Mouse (Mus musculus) limb, embryonic 11.5 days (tissue): Measurements from ENCODE around the gene Sar1a. TPM values are rescaled to one million over a fixed set of nuclear protein-coding genes. Genes with fewer than 3 reads are reported as not detected.

ENCODE experiments used
- ATAC-seq: fragments of 200-750 bp; cut with Nextera tagmentation; 2 replicates; pipeline ENCODE4 v1.8.0; 2017; ENCODE audit warnings: low read depth; ENCODE audit not compliant: insufficient number of reproducible peaks, low FRiP score, low TSS enrichment
- DNase-seq: peaks from one replicate; pipeline ENCODE4 v3.0.0-alpha.2; 2015; ENCODE audit warnings: low spot score
- H3K27ac ChIP-seq: fragments of 300-500 bp; sonication (generic); replicated peaks from 2 replicates; pipeline ENCODE4 v1.5.1; 2014; ENCODE audit warnings: low read depth, mild to moderate bottlenecking, low read length
- H3K27me3 ChIP-seq: fragments of 300-500 bp; sonication (generic); 2 replicates; pipeline ENCODE4 v1.6.1; 2014; ENCODE audit warnings: mild to moderate bottlenecking, low read length, mixed read lengths; ENCODE audit not compliant: control insufficient read depth, insufficient read depth
- H3K36me3 ChIP-seq: fragments of 300-500 bp; sonication (generic); 2 replicates; pipeline ENCODE4 v1.6.1; 2014; ENCODE audit warnings: mild to moderate bottlenecking, low read length, moderate library complexity, mixed read lengths; ENCODE audit not compliant: control insufficient read depth, insufficient read depth
- H3K4me1 ChIP-seq: fragments of 300-500 bp; sonication (generic); 2 replicates; pipeline ENCODE4 v1.6.1; 2014; ENCODE audit warnings: low read length, mixed read lengths; ENCODE audit not compliant: control insufficient read depth, insufficient read depth
- H3K4me2 ChIP-seq: fragments of 300-500 bp; sonication (generic); 2 replicates; pipeline ENCODE4 v1.6.1; 2014; ENCODE audit warnings: low read depth, mild to moderate bottlenecking, moderate library complexity; ENCODE audit not compliant: severe bottlenecking
- H3K4me3 ChIP-seq: fragments of 300-500 bp; sonication (generic); 2 replicates; pipeline ENCODE4 v1.5.1; 2014; ENCODE audit warnings: low read depth, low read length
- H3K9ac ChIP-seq: fragments of 300-500 bp; sonication (generic); 2 replicates; pipeline ENCODE4 v1.6.1; 2014; ENCODE audit warnings: mild to moderate bottlenecking, low read length
- H3K9me3 ChIP-seq: fragments of 300-500 bp; sonication (generic); 2 replicates; pipeline ENCODE4 v1.6.1; 2016; ENCODE audit warnings: low read length; ENCODE audit not compliant: control insufficient read depth
- WGBS: fragments of 180-500 bp; shearing (Covaris S2); extraction: QIAGEN DNeasy Blood & Tissue Kit; methylation state at CpG from one replicate; pipeline ENCODE4 v1.1.7; 2014; 5-methylcytosine and 5-hydroxymethylcytosine counted together
- polyA plus RNA-seq: library from polyadenylated mRNA; unstranded; fragments of >200 nt; fragmentation: Nextera tagmentation; extraction: Ambion mirVana; gene quantifications from 2 replicates; pipeline ENCODE4 v1.2.1, GENCODE M21; 2014

Sar1a gene
- polyA plus RNA-seq, 1 experiment from 2014 or later, result 250 TPM

DNA sequence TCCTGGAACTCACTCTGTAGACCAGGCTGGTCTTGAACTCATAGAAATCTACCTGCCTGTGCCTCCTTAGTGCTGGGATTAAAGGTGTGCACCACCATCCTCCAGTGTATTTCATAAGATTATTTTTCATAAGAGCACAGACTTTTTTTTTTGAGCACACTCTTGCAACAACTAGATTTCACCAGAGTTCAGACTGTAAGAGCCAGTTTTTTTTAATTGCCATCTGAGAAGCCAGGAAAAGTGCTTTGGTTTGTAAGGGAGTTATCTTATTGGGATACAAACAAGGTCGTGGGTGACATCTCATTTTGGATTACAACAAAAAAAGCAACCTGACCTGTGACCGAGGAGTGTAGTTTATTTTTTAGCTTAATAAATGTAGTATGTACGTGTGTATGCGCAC lies 26.0 kb upstream of the Sar1a start:
- no peak overlapping the region for H3K4me3 ChIP-seq
- H3K27me3 ChIP-seq, result no peaks in the 10 kb centered on the region
- DNase-seq (no peak), ATAC-seq (no peak)
- 92% methylated on average over 4 of the region's 4 CpGs for WGBS
- no peak overlapping the region for H3K4me2 ChIP-seq
- H3K9ac ChIP-seq, result no peak overlapping the region
- H3K4me1 ChIP-seq, result peaks cover 3% of the 10 kb centered on the region; the same call in 1 of the 2 replicates
- no peak overlapping the region for H3K27ac ChIP-seq
- H3K36me3 ChIP-seq, result no peaks in the 10 kb centered on the region; the same call in 1 of the 2 replicates
- H3K9me3 ChIP-seq, result no peaks in the 10 kb centered on the region

- Histone ChIP-seq H3K27me3 (no peaks in the 10 kb centered on the region), H3K36me3 (peaks cover 4% of the 10 kb centered on the region), H3K9ac (no peak overlapping the region), H3K4me2 (no peak overlapping the region), H3K4me1 (no peaks in the 10 kb centered on the region), H3K27ac (no peak overlapping the region), H3K9me3 (no peaks in the 10 kb centered on the region), H3K4me3 (no peak overlapping the region)
- 92% methylated on average over 7 of the region's 7 CpGs for WGBS
- no peak for DNase-seq
- ATAC-seq, result no peak
Measured at GRCm38 (mm10) chr10:61654691-61655090, 25.4 kb upstream of the Sar1a start.

DNA sequence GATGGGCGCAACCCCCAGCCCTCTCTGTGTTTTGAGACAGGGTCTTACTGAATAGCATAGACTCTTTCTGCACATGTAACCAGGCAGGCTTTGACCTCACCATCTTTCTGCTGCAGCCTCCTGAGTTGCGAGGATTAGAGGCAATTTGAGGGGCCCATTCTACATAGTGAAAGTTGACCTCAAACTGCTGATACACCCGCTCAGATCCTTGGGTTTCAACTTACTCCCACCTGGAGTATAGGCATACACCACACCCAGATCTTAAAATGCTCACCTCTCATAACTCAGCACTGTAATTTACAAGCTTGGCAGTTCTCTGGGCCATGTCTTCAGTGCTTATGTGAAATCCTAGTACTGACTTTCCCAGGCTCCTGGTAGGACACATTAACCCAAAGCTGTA lies 24.9 kb upstream of the Sar1a start:
- Histone ChIP-seq H3K36me3 (peaks cover 5% of the 10 kb centered on the region), H3K9me3 (no peaks in the 10 kb centered on the region), H3K4me2 (no peak overlapping the region), H3K27me3 (no peaks in the 10 kb centered on the region), H3K27ac (no peak overlapping the region), H3K4me3 (no peak overlapping the region), H3K4me1 (no peaks in the 10 kb centered on the region), H3K9ac (no peak overlapping the region)
- ATAC-seq (no peak), DNase-seq (no peak)
- WGBS, result 92% methylated on average over 3 of the region's 3 CpGs

DNA sequence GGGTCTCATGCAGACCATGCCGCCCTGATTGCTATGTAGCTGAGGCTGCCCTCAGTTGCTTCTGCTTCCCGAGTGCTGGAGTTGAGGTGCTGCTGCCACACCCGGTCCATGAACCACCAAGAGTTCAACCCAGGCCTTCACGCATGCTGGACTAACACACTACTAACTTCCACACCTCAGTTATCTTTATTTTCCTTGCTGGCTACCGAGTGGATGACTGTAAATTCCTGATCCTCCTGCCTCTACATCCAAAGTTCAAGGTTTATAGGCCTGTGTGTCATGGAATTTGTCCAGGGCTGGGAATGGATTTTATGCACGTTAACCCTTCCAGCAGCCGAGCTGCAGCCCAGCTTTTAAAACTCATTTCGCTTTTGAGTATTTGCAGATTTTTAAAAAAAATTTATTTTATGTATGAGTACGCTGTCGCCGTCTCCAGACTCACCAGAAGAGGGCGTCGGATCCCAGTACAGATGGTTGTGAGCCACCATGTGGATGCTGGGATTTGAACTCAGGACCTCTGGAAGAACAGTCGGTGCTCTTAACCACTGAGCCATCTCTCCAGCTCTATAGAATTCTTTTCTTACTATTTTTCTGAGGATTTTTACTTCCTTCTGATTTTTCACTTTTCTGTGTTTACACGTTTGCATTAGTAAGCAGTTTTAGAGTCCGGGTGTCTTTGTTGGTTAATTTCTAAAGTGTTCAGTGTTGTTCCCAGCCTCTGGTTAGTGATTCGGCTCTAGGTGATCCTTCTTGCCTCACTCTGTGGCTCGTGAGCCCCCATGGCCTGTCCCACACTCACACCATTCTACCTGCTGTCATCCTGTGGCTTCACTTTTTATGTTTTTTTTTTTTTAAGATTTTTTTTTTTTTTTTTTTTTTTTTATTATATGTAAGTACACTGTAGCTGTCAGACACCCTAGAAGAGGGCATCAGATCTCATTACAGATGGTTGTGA lies 22.9 kb upstream of the Sar1a start:
- H3K27me3 ChIP-seq, result no peaks in the 10 kb centered on the region
- ATAC-seq, result no peak
- no peak overlapping the region for H3K9ac ChIP-seq
- peaks cover 11% of the 10 kb centered on the region for H3K36me3 ChIP-seq
- H3K4me2 ChIP-seq, result no peak overlapping the region
- 89% methylated on average over 18 of the region's 18 CpGs for WGBS
- no peak for DNase-seq
- no peak overlapping the region for H3K4me3 ChIP-seq
- no peaks in the 10 kb centered on the region for H3K9me3 ChIP-seq
- no peak overlapping the region for H3K27ac ChIP-seq
- no peaks in the 10 kb centered on the region for H3K4me1 ChIP-seq

DNA sequence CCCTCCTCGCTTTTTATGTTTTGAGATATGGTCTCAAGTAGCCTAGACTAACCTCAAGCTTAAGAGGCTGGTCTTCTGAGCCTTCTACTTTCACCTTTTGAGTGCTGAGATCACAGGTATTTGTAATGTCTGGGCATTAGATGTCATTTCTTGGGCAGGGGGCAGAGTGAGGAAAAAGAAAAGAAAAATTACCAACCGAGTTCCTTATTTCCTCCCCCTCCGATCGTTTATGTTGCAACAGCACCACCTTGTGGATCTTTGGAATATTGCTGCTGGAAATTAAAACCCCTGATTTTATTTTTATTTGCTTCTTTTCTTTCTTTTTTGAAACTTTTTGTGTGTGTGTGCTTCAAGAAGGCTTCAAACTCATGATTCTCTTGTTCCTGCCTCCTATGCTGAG lies 22.1 kb upstream of the Sar1a start:
- peaks cover 14% of the 10 kb centered on the region for H3K36me3 ChIP-seq
- H3K27ac ChIP-seq, result no peak overlapping the region
- no peak for ATAC-seq
- no peak overlapping the region for H3K4me3 ChIP-seq
- H3K9ac ChIP-seq, result no peak overlapping the region
- WGBS, result 33% methylated on average over 4 of the region's 4 CpGs
- H3K4me2 ChIP-seq, result no peak overlapping the region
- no peaks in the 10 kb centered on the region for H3K27me3 ChIP-seq
- H3K9me3 ChIP-seq, result no peaks in the 10 kb centered on the region
- peak; percentile 63 for DNase-seq
- H3K4me1 ChIP-seq, result no peaks in the 10 kb centered on the region

DNA sequence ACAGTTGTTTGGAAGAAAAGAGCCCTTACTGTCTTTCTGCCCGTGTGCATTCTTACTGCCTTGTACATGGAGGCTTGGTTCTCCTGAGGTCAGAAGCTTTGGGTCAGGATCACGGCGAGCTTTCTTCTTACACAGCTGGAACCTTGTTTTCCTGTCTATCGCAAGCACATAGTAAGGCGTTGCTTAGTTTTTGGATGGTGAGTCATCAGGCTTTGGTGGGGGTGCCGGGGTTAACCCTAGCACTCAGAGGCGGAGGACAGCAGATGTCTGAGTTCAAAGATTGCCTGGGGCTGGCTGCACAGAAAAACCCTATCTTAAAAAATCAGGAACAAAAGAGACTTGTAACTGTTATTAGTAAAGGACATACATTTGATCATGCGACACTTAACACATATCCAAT lies 18.2 kb upstream of the Sar1a start:
- ATAC-seq (no peak), DNase-seq (no peak)
- Histone ChIP-seq H3K4me2 (no peak overlapping the region), H3K4me3 (no peak overlapping the region), H3K27ac (no peak overlapping the region), H3K4me1 (no peaks in the 10 kb centered on the region), H3K9me3 (no peaks in the 10 kb centered on the region), H3K36me3 (peaks cover 17% of the 10 kb centered on the region), H3K9ac (no peak overlapping the region), H3K27me3 (no peaks in the 10 kb centered on the region)
- 90% methylated on average over 8 of the region's 8 CpGs for WGBS

- no peak for DNase-seq
- peaks cover 18% of the 10 kb centered on the region for H3K36me3 ChIP-seq
Measured at GRCm38 (mm10) chr10:61662391-61662988, 17.6 kb upstream of the Sar1a start.

GRCm38 (mm10) chr10:61665111-61665510 lies 15.0 kb upstream of the Sar1a start:
- no peaks in the 10 kb centered on the region for H3K4me1 ChIP-seq
- H3K4me2 ChIP-seq, result no peak overlapping the region
- no peak overlapping the region for H3K9ac ChIP-seq
- peaks cover 21% of the 10 kb centered on the region for H3K36me3 ChIP-seq
- WGBS, result 95% methylated on average over 10 of the region's 10 CpGs
- no peaks in the 10 kb centered on the region for H3K27me3 ChIP-seq
- no peak overlapping the region for H3K27ac ChIP-seq
- DNase-seq, result no peak
- H3K4me3 ChIP-seq, result no peak overlapping the region
- H3K9me3 ChIP-seq, result no peaks in the 10 kb centered on the region
- no peak for ATAC-seq

More at GRCm38 (mm10) chr10:61662391-61662988, 17.6 kb upstream of the Sar1a start:
- H3K27me3 ChIP-seq, result no peaks in the 10 kb centered on the region
- no peak for ATAC-seq
- H3K4me1 ChIP-seq, result no peaks in the 10 kb centered on the region
- H3K4me3 ChIP-seq, result no peak overlapping the region
- H3K9ac ChIP-seq, result no peak overlapping the region
- WGBS, result 77% methylated on average over 10 of the region's 10 CpGs
- no peak overlapping the region for H3K4me2 ChIP-seq
- no peaks in the 10 kb centered on the region for H3K9me3 ChIP-seq
- H3K27ac ChIP-seq, result no peak overlapping the region
